Mouse (Mus musculus): ENCODE data around the gene Pfkfb4.

DNA sequence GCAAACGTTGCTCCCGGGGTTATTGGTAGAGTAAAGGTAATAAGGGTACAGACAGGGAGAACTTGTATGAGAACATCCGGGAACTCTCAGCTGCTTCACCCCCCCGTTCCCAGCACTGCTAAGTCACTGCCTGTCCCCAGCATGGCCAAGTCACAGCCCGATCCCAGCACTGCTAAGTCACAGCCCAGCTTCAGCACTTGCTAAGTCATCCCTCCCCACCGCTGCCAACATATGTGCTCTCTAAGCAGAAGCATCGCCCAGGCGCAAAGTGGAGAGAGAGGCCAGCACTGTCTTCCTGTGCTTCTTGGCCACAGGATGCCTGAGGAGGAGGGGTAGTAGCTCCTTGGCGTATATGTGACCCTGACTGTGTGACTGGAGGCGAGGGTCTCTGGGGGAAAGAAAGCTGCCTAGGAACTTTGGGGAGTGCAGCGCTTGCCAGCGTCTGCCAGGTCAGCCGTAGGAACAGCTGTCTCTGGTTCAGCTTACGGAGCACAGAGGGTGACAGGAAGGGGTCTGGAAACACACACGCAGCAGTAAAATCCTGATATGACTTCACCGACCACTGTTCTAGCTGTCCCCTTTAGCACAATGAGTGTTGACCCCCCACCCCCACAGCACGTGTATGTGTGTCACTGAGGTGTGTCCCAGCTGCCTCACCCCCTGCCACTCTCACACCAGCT, 18.2 kb downstream of the Pfkfb4 start:
- TF ChIP-seq CTCF (IDR thresholded peaks at IDR 0.05; ENCODE audit: low read depth) (no peak), EP300 (IDR thresholded peaks at IDR 0.05; ENCODE audit: low read depth) (no peak)

All from liver, postnatal 0 days (tissue).